Mouse (Mus musculus): ENCODE results near the gene Dock4. TPM values are rescaled to one million over a fixed set of nuclear protein-coding genes. Genes with fewer than 3 reads are reported as not detected.
"Not testable (repeated sequence)": the region's sequence is repeated elsewhere in the genome, so short reads cannot be mapped to it uniquely, and the experiment has no call there.

Gene Dock4
- polyA plus RNA-seq, 1 experiment, result 2.6 TPM

DNA sequence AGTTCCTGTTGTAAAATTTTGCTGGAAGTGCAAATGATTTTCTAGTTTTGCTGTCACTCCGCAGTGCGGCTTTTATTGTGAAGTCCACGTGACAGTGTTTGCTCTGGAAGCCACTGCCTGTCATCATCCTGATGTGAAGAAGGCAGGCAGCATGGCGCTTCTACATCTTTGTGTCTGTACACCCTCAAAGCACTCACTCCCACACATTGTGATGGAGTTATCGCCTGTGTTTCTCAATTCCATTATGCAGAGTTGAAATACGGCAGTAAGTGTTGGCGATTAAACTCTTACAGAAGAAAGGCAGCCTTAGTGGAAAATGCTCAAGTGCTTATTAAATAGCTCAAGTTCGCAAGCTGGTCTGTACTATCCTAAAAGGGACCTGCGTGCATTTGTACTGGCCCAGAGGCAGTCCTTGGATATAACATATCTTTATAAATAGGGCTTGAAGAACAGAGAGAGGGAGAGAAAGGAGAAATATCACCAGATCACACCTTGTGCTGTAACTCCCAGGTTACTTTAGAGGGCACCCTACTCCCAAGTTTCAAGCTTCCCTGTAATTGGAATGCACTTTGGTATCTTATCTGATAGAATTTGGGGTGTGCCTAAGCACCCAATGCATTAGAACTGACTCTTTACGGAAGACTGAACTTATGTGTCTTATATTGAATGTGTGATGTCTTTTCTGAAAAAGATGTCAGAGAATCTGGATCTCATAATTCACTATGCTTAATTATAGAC, 396.7 kb downstream of the Dock4 start:
- no peak overlapping the region for H3K4me3 ChIP-seq (replicated peaks; ENCODE audit: control insufficient read depth, low read depth, low read length)
- no peaks in the 10 kb centered on the region; the same call in 1 of the 2 replicates for H3K4me1 ChIP-seq (ENCODE audit: control insufficient read depth, insufficient read depth, low read length)
- TF ChIP-seq CTCF (IDR thresholded peaks at IDR 0.05; ENCODE audit: control insufficient read depth, insufficient read depth, low read length) (no peak), POLR2A (IDR thresholded peaks at IDR 0.05; ENCODE audit: borderline replicate concordance, control insufficient read depth, low read depth, low read length) (no peak)
- 83% methylated on average over 10 of the region's 10 CpGs for WGBS
- no peak overlapping the region for H3K27ac ChIP-seq (ENCODE audit: control insufficient read depth, insufficient read depth, low read depth, low read length, poor library complexity)

DNA sequence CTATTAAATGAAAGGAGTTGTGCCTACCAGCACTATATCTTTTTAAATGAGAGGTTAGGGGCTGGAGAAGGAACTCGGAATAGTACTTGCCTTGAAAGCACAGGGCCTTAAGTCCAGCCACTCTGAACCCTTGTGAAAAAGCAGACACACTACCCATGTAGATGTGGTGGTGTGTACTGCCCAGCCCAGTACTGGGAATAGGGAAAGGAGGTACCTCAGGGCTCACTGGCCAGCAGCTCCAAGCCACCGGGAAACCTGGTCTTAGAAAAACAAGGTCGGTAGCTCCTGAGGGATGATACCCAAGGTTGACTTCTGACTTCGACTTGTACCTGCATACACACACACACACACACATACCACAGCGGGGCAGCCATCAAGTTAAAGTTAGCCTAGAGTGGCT, 397.2 kb downstream of the Dock4 start:
- no peaks in the 10 kb centered on the region; the same call in 1 of the 2 replicates for H3K4me1 ChIP-seq (ENCODE audit: control insufficient read depth, insufficient read depth, low read length)
- no peak for TF ChIP-seq POLR2A (IDR thresholded peaks at IDR 0.05; ENCODE audit: borderline replicate concordance, control insufficient read depth, low read depth, low read length)
- TF ChIP-seq CTCF (IDR thresholded peaks at IDR 0.05; ENCODE audit: control insufficient read depth, insufficient read depth, low read length), result no peak
- no peak overlapping the region for H3K4me3 ChIP-seq (replicated peaks; ENCODE audit: control insufficient read depth, low read depth, low read length)
- H3K27ac ChIP-seq (ENCODE audit: control insufficient read depth, insufficient read depth, low read depth, low read length, poor library complexity), result no peak overlapping the region
- WGBS, result 77% methylated on average over 5 of the region's 5 CpGs

DNA sequence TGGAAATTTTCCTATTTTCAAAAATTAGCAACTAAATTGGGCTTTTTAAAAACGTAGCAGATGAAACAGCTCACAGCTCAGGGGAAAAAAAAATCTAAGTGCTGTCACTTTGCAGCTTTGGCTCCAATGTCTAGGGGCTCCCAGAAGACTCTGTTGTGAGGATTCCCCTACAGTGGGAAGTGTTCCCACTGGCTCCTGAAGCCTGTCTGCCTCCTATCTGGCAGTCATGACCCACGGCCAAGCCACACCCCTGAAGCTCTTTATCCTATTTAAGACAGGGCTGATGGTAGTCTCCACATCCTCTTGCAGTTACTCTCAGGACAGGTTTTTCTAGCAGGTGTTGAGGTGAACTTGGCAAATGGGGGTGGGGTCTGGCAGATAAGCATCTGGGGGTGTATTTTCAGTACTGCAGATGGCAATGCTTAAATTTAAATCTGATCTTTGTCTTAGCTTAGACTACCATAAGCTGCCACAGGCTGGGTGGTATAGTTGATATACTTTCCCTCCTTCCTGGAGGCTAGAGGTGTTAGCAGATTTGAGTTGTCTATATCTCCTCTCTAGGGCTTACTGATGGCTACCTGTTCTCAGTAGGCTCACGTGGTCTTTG, 397.8 kb downstream of the Dock4 start:
- H3K4me3 ChIP-seq (replicated peaks; ENCODE audit: control insufficient read depth, low read depth, low read length), result no peak overlapping the region
- whole genome bisulfite sequencing, result 73% methylated on average over 3 of the region's 3 CpGs

DNA sequence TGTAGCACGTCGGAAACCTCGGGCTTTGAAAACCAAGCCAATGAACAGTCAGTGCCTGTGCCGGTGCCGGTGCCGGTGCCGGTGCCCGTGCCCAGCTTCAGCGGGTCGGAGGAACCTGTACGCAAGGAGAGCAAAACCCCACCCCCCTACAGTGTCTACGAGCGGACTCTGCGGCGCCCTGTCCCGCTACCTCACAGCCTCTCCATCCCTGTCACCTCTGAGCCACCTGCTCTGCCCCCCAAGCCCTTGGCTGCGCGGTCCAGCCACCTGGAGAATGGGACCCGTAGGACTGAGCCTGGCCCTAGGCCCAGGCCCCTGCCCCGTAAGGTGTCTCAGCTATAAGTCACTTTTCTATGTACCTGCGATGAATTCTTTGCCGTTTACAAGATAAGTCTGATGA, 398.6 kb downstream of the Dock4 start:
- Histone ChIP-seq H3K27ac (ENCODE audit: control insufficient read depth, insufficient read depth, low read depth, low read length, poor library complexity) (no peak overlapping the region), H3K4me3 (replicated peaks; ENCODE audit: control insufficient read depth, low read depth, low read length) (no peak overlapping the region), H3K4me1 (ENCODE audit: control insufficient read depth, insufficient read depth, low read length) (no peaks in the 10 kb centered on the region; the same call in 1 of the 2 replicates)
- 90% methylated on average over 22 of the region's 22 CpGs for WGBS
- no peak for TF ChIP-seq CTCF (IDR thresholded peaks at IDR 0.05; ENCODE audit: control insufficient read depth, insufficient read depth, low read length)
- no peak for TF ChIP-seq POLR2A (IDR thresholded peaks at IDR 0.05; ENCODE audit: borderline replicate concordance, control insufficient read depth, low read depth, low read length)

More for the DNA sequence above, 397.8 kb downstream of the Dock4 start:
- Histone ChIP-seq H3K27ac (ENCODE audit: control insufficient read depth, insufficient read depth, low read depth, low read length, poor library complexity) (no peak overlapping the region), H3K4me1 (ENCODE audit: control insufficient read depth, insufficient read depth, low read length) (no peaks in the 10 kb centered on the region; the same call in 1 of the 2 replicates)
- TF ChIP-seq POLR2A (IDR thresholded peaks at IDR 0.05; ENCODE audit: borderline replicate concordance, control insufficient read depth, low read depth, low read length) (no peak), CTCF (IDR thresholded peaks at IDR 0.05; ENCODE audit: control insufficient read depth, insufficient read depth, low read length) (no peak)

DNA sequence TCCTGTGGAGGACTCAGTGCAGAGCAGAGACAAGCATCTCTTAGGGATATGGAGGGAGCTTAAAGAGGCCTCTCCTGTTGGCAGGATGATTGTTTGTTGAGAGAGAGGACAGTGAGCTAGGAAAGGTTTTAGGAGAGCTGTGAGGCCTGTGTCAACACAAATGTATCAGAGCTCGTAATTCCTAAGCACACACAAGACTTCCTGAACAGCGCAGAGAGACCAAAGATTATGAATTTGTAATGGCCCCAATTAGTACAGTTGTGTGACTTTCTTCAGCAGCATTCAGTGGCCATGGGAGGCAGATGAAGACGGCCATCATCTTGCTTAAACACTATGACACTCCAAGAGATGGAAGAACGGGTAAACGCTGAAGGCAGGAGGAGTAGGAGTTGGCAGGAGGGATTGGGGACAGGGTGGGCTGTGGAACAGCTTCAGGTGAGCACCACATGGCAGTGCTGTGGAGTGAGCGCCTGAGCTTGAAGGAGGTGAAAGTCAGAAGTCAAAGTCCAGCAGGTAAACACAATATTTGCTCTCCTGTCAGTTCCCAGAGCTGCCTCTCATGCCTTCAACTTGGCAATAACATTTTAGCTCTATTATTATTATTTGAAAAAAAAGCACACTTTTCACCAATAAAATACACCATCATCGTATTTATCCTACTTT, 409.1 kb downstream of the Dock4 start:
- no peak overlapping the region for H3K4me3 ChIP-seq (replicated peaks; ENCODE audit: control insufficient read depth, low read depth, low read length)
- H3K4me1 ChIP-seq (ENCODE audit: control insufficient read depth, insufficient read depth, low read length), result no peaks in the 10 kb centered on the region
- TF ChIP-seq CTCF (IDR thresholded peaks at IDR 0.05; ENCODE audit: control insufficient read depth, insufficient read depth, low read length) (no peak), POLR2A (IDR thresholded peaks at IDR 0.05; ENCODE audit: borderline replicate concordance, control insufficient read depth, low read depth, low read length) (no peak)
- 88% methylated on average over 7 of the region's 7 CpGs for WGBS
- H3K27ac ChIP-seq (ENCODE audit: control insufficient read depth, insufficient read depth, low read depth, low read length, poor library complexity), result no peak overlapping the region

DNA sequence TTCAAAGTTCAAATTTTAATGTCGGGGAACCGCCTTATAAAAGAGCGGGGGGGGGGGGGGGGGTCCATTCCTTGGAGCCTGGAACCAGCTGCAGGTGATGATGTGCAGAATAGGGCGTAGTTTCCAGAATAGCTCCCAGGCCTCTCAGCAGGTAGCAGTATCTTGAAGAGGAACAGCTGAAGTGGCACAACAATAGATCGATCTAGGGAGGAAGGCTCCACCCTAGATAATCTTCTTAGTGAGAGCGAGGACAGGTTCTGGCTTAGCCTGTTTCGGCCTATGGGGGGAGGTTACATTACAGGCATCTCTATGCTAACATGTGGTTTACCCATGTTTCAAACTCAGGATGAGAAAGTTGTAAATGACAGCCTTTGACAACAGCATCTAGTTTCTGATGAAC, 411.7 kb downstream of the Dock4 start:
- H3K27ac ChIP-seq (ENCODE audit: control insufficient read depth, insufficient read depth, low read depth, low read length, poor library complexity), result no peak overlapping the region
- H3K4me1 ChIP-seq (ENCODE audit: control insufficient read depth, insufficient read depth, low read length), result no peaks in the 10 kb centered on the region
- 89% methylated on average over 7 of the region's 7 CpGs for WGBS
- TF ChIP-seq CTCF (IDR thresholded peaks at IDR 0.05; ENCODE audit: control insufficient read depth, insufficient read depth, low read length), result no peak
- TF ChIP-seq POLR2A (IDR thresholded peaks at IDR 0.05; ENCODE audit: borderline replicate concordance, control insufficient read depth, low read depth, low read length), result no peak
- no peak overlapping the region for H3K4me3 ChIP-seq (replicated peaks; ENCODE audit: control insufficient read depth, low read depth, low read length)

DNA sequence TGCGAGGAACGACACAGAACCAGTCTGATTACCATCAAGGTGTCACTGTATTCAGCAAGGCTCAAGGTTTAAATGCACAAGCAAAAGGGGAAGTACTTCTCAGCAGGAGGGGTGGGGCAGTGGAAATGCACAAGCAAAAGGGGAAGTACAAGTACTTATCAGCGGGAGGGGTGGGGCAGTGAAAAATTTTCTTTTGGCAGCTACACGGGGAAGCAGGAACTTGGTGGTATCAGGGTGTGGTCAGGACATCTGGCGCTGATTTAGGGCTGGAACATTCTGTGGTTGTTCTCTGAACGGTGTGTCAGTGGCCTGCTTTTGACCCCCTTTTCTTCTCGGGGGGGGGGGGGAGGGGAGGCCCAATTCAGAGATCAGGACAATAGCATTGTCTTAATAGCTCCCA, 413.0 kb downstream of the Dock4 start:
- not testable (repeated sequence) for H3K4me1 ChIP-seq (ENCODE audit: control insufficient read depth, insufficient read depth, low read length); H3K4me3 ChIP-seq (replicated peaks; ENCODE audit: control insufficient read depth, low read depth, low read length); H3K27ac ChIP-seq (ENCODE audit: control insufficient read depth, insufficient read depth, low read depth, low read length, poor library complexity)
- WGBS, result 78% methylated on average over 7 of the region's 7 CpGs

DNA sequence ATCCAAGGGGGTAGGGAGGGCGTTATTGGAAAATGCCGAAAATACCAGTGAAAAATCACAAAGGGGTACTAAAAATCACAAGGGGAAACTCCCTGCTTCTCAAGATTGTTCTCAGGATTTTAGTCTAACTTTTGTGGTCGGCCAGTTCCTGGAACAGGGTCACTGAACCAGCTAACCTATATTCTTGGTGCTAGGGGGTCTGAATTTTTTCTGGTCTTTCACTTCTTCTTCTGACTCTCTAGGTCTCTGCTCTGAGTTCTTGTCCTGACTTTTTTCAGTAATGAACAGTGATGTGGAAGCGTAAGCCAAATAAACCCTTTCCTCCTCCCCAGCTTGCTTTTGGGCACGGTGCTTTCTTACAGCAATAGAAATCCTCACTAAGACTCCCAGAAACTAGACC, 424.6 kb downstream of the Dock4 start:
- WGBS, result 76% methylated on average over 5 of the region's 5 CpGs
- no peak overlapping the region for H3K27ac ChIP-seq (ENCODE audit: control insufficient read depth, insufficient read depth, low read depth, low read length, poor library complexity)
- H3K4me1 ChIP-seq (ENCODE audit: control insufficient read depth, insufficient read depth, low read length), result no peaks in the 10 kb centered on the region
- no peak for TF ChIP-seq CTCF (IDR thresholded peaks at IDR 0.05; ENCODE audit: control insufficient read depth, insufficient read depth, low read length)
- TF ChIP-seq POLR2A (IDR thresholded peaks at IDR 0.05; ENCODE audit: borderline replicate concordance, control insufficient read depth, low read depth, low read length), result no peak
- no peak overlapping the region for H3K4me3 ChIP-seq (replicated peaks; ENCODE audit: control insufficient read depth, low read depth, low read length)

Data from bone marrow, adult 2 months (tissue).